Mouse (Mus musculus): Measurements from ENCODE around the gene Slc17a7. TPM values are rescaled to one million over a fixed set of nuclear protein-coding genes. Genes with fewer than 3 reads are reported as not detected.

Gene Slc17a7
- polyA plus RNA-seq, 1 experiment: 2.0 TPM

DNA sequence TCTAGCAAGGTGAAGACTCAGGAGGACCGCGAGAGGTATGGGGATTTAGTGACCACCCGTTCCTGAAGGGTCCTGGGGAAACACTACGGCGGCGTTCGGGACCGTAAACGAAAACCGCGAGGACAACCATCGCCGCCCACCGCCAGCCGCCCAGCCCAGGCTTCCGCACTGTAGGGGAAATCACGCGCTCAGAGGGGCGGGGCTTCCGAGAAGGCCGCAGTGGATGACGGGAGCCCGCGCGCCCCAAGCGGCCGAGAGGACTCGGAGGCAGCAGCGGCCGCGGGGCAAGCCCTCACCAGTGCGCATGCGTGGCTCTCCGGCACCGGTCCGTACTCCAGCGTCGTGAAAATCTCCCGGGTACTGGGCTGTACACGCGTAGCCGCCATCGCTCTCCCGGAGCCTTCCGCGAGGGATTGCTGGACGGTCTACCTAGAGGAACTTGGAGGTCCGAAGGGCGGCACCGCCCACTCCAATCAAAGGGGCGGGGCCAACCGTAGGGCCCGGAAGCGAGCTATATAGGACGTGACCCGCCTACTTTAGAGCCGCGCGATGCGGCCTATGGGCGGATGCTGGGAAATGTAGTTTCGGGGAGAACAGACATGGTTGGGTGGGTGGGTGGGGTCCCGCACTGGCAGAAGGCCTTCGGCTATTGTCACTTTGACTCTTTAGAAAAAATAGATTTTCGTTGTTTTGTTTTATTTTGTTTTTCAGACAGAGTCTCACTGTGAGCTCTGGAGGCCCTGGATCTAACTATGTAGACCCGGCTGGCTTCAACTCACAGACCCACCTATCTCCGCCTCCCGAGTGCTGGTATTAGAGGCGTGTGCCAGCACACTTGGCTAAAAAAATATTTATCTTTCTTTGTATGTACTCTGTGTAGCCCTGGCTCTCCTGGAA, 9.4 kb upstream of the Slc17a7 start, which contains the start of the genes Pih1d1 and Aldh16a1:
Pih1d1 (plus strand) TSS at position 208 of the 897 bp plus-strand sequence.
Aldh16a1 (minus strand) TSS at position 489 of the 897 bp plus-strand sequence.
- no peaks in the 10 kb centered on the region for H3K36me3 ChIP-seq (ENCODE audit: control insufficient read depth, insufficient read depth, low read length)
- WGBS: 3% methylated on average over 69 of the region's 69 CpGs

DNA sequence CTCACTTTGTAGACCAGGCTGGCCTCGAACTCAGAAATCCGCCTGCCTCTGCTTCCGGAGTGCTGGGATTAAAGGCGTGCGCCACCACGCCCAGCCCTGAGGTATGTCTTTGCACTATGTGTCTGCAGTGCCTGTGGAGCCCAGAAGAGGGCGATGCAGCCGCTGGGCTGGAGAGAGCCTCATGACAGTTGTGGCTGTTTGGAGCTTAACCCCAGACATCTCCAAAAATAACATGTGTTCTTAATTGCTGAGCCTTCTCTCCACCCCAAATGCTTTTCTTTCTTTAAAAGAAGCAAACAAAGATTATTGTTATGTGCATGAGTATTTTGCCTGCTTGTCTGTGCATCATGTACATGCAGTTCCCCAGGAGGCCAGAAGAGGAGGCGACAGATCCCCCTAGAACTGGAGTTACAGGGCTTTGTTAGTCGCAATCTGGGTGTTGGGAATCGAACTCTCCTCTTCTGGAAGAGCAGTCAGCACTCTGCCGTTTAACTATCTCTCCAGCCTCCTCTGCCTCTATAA, 8.7 kb upstream of the Slc17a7 start:
- Histone ChIP-seq H3K4me3 (ENCODE audit: control insufficient read depth, insufficient read depth, low read length) (no peak overlapping the region), H3K27ac (ENCODE audit: control insufficient read depth, insufficient read depth, low read length) (no peak overlapping the region), H3K4me1 (replicated peaks; ENCODE audit: control insufficient read depth, insufficient read depth, low read length) (peaks cover 7% of the 10 kb centered on the region), H3K27me3 (ENCODE audit: control insufficient read depth, insufficient read depth, low read length) (no peaks in the 10 kb centered on the region), H3K36me3 (ENCODE audit: control insufficient read depth, insufficient read depth, low read length) (no peaks in the 10 kb centered on the region)
- TF ChIP-seq POLR2A (IDR thresholded peaks at IDR 0.05; ENCODE audit: control insufficient read depth, extremely low read depth, insufficient read depth, low read length, poor library complexity): no peak
- 0 out of 2 replicates have a peak, but pooled peaks have one; percentile 27 for TF ChIP-seq CTCF (IDR thresholded peaks at IDR 0.05; ENCODE audit: borderline replicate concordance, control insufficient read depth, extremely low read depth, insufficient read depth, low read length, poor library complexity)
- DNase-seq: peak; percentile 56
- WGBS: 86% methylated on average over 12 of the region's 12 CpGs

More for the DNA sequence above, 9.4 kb upstream of the Slc17a7 start, which contains the start of the genes Pih1d1 and Aldh16a1:
- Histone ChIP-seq H3K4me1 (replicated peaks; ENCODE audit: control insufficient read depth, insufficient read depth, low read length) (peaks cover 7% of the 10 kb centered on the region), H3K4me3 (ENCODE audit: control insufficient read depth, insufficient read depth, low read length) (peak within 1 kb of the TSS; percentile 85), H3K27ac (ENCODE audit: control insufficient read depth, insufficient read depth, low read length) (peak within 1 kb of the TSS; percentile 61), H3K27me3 (ENCODE audit: control insufficient read depth, insufficient read depth, low read length) (no peaks in the 10 kb centered on the region)
- TF ChIP-seq POLR2A (IDR thresholded peaks at IDR 0.05; ENCODE audit: control insufficient read depth, extremely low read depth, insufficient read depth, low read length, poor library complexity) (peak; percentile 99), CTCF (IDR thresholded peaks at IDR 0.05; ENCODE audit: borderline replicate concordance, control insufficient read depth, extremely low read depth, insufficient read depth, low read length, poor library complexity) (peak; percentile 86; the same call in 1 of the 2 replicates)
- DNase-seq: peak; percentile 97

DNA sequence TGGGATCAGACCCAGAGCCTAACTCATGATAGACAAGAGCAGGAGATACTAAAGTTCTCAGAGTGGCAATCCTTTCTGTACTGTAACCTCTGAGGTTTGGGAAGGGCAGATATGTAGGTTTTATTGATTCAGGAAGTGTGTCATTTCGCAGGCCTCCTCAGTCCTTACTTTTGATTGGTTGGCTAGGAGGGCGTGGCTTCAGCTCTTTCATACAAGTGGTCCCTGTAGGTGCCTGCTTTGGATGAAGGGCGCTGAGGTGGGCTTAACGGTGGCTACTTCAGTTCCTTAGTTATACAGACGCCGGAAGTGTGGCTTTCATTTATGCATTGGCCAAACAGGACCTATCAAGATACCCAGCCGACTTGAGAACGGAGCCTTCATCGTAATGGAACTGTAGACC, 8.2 kb upstream of the Slc17a7 start:
- Histone ChIP-seq H3K36me3 (ENCODE audit: control insufficient read depth, insufficient read depth, low read length) (no peaks in the 10 kb centered on the region), H3K4me3 (ENCODE audit: control insufficient read depth, insufficient read depth, low read length) (no peak overlapping the region), H3K4me1 (replicated peaks; ENCODE audit: control insufficient read depth, insufficient read depth, low read length) (peaks cover 7% of the 10 kb centered on the region), H3K27ac (ENCODE audit: control insufficient read depth, insufficient read depth, low read length) (no peak overlapping the region), H3K27me3 (ENCODE audit: control insufficient read depth, insufficient read depth, low read length) (no peaks in the 10 kb centered on the region)
- DNase-seq: no peak
- WGBS: 96% methylated on average over 9 of the region's 9 CpGs
- TF ChIP-seq CTCF (IDR thresholded peaks at IDR 0.05; ENCODE audit: borderline replicate concordance, control insufficient read depth, extremely low read depth, insufficient read depth, low read length, poor library complexity) (no peak), POLR2A (IDR thresholded peaks at IDR 0.05; ENCODE audit: control insufficient read depth, extremely low read depth, insufficient read depth, low read length, poor library complexity) (no peak)

DNA sequence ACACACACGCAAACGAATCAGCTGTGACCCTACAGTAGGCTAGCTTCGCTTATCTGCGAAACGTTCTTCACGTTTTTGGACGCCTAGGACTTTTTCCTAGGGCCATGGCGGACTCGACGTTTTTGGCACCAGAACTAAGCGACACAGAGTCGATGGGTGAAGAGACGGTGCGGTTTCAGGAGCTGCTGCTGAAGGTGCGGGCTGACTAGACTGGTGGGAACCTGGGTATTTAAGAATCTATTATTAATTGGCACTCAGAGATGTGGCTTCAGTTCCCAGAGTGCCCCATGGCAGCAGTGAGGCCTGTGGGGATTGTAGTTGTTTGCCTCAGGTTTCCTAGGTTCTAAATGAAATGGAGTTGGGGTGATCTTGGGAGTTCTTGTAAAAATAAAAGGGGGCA, 7.5 kb upstream of the Slc17a7 start:
- 97% methylated on average over 15 of the region's 15 CpGs for WGBS
- no peak for DNase-seq
- Histone ChIP-seq H3K4me3 (ENCODE audit: control insufficient read depth, insufficient read depth, low read length) (no peak overlapping the region), H3K4me1 (replicated peaks; ENCODE audit: control insufficient read depth, insufficient read depth, low read length) (peaks cover 7% of the 10 kb centered on the region), H3K36me3 (ENCODE audit: control insufficient read depth, insufficient read depth, low read length) (no peaks in the 10 kb centered on the region), H3K27me3 (ENCODE audit: control insufficient read depth, insufficient read depth, low read length) (no peaks in the 10 kb centered on the region), H3K27ac (ENCODE audit: control insufficient read depth, insufficient read depth, low read length) (no peak overlapping the region)
- TF ChIP-seq POLR2A (IDR thresholded peaks at IDR 0.05; ENCODE audit: control insufficient read depth, extremely low read depth, insufficient read depth, low read length, poor library complexity) (no peak), CTCF (IDR thresholded peaks at IDR 0.05; ENCODE audit: borderline replicate concordance, control insufficient read depth, extremely low read depth, insufficient read depth, low read length, poor library complexity) (no peak)

DNA sequence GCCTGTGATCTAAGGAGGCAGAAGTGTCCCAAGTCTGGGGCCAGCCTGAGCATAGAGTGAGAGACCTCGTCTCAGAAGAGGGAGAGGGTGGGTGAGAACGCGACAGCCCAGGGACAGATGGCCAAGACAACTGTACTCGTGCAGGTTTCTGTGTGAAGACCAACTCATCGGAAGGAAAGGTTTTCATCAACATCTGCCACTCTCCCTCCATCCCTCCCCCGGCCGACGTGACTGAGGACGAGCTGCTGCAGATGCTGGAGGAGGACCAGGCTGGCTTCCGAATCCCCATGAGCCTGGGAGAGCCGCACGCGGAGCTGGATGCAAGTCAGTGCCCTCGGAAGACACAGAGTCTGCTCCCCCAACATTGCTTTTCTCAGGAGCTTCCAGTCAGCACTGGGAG, 6.3 kb upstream of the Slc17a7 start:
- Histone ChIP-seq H3K36me3 (ENCODE audit: control insufficient read depth, insufficient read depth, low read length) (no peaks in the 10 kb centered on the region), H3K27ac (ENCODE audit: control insufficient read depth, insufficient read depth, low read length) (no peak overlapping the region), H3K27me3 (ENCODE audit: control insufficient read depth, insufficient read depth, low read length) (no peaks in the 10 kb centered on the region), H3K4me3 (ENCODE audit: control insufficient read depth, insufficient read depth, low read length) (no peak overlapping the region), H3K4me1 (replicated peaks; ENCODE audit: control insufficient read depth, insufficient read depth, low read length) (peaks cover 14% of the 10 kb centered on the region)
- no peak for DNase-seq
- WGBS: 97% methylated on average over 14 of the region's 14 CpGs
- TF ChIP-seq CTCF (IDR thresholded peaks at IDR 0.05; ENCODE audit: borderline replicate concordance, control insufficient read depth, extremely low read depth, insufficient read depth, low read length, poor library complexity): no peak
- no peak for TF ChIP-seq POLR2A (IDR thresholded peaks at IDR 0.05; ENCODE audit: control insufficient read depth, extremely low read depth, insufficient read depth, low read length, poor library complexity)

DNA sequence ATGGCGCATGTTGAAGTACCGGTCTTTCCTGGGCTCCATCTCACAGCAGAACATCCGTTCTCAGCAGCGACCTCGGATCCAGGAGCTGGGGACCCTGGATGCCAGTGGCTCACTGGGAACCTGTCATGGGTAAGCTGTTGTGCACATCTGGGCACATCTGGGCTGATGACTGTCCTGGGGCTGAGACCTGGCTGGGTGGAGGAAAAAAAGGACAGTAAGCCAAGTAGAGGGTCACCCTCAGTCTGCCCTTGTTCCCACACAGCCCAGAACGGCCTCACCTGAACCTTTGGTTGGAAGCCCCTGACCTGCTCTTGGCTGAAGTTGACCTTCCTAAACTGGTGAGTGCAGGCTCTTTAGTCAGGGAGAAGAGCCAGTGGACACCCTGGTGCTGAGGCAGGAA, 4.8 kb upstream of the Slc17a7 start:
- TF ChIP-seq POLR2A (IDR thresholded peaks at IDR 0.05; ENCODE audit: control insufficient read depth, extremely low read depth, insufficient read depth, low read length, poor library complexity): no peak
- no peaks in the 10 kb centered on the region for H3K36me3 ChIP-seq (ENCODE audit: control insufficient read depth, insufficient read depth, low read length)
- no peak for DNase-seq
- H3K27me3 ChIP-seq (ENCODE audit: control insufficient read depth, insufficient read depth, low read length): peaks cover 5% of the 10 kb centered on the region
- WGBS: 100% methylated on average over 6 of the region's 6 CpGs
- peaks cover 11% of the 10 kb centered on the region for H3K4me1 ChIP-seq (replicated peaks; ENCODE audit: control insufficient read depth, insufficient read depth, low read length)
- no peak overlapping the region for H3K27ac ChIP-seq (ENCODE audit: control insufficient read depth, insufficient read depth, low read length)
- no peak overlapping the region for H3K4me3 ChIP-seq (ENCODE audit: control insufficient read depth, insufficient read depth, low read length)
